Mouse (Mus musculus) forebrain, postnatal 0 days (tissue): ENCODE results near the gene Prrg4. TPM values are rescaled to one million over a fixed set of nuclear protein-coding genes. Genes with fewer than 3 reads are reported as not detected.

ENCODE experiments used
- ATAC-seq: fragments of 200-750 bp; cut with Nextera tagmentation; 2 replicates; pipeline ENCODE4 v1.8.0; 2017; ENCODE audit warnings: mild to moderate bottlenecking, moderate library complexity
- DNase-seq: peaks from one replicate; pipeline ENCODE4 v3.0.0-alpha.2; 2015
- H3K27ac ChIP-seq: fragments of 300-500 bp; sonication (generic); 2 replicates; pipeline ENCODE4 v1.5.1; 2014; ENCODE audit warnings: low read depth, mild to moderate bottlenecking, antibody characterized with exemption, low read length, moderate library complexity, mixed read lengths
- H3K27me3 ChIP-seq: fragments of 300-500 bp; sonication (generic); 2 replicates; pipeline ENCODE4 v1.6.1; 2014; ENCODE audit warnings: mild to moderate bottlenecking, low read length, mixed read lengths; ENCODE audit not compliant: insufficient read depth
- H3K36me3 ChIP-seq: fragments of 300-500 bp; sonication (generic); 2 replicates; pipeline ENCODE4 v1.6.1; 2014; ENCODE audit warnings: mild to moderate bottlenecking, moderate library complexity; ENCODE audit not compliant: insufficient read depth
- H3K4me1 ChIP-seq: fragments of 300-500 bp; sonication (generic); 2 replicates; pipeline ENCODE4 v1.6.1; 2014; ENCODE audit warnings: antibody characterized with exemption; ENCODE audit not compliant: insufficient read depth
- H3K4me2 ChIP-seq: fragments of 300-500 bp; sonication (generic); 2 replicates; pipeline ENCODE4 v1.6.1; 2014; ENCODE audit warnings: low read depth, mild to moderate bottlenecking, moderate library complexity
- H3K4me3 ChIP-seq: fragments of 300-500 bp; sonication (generic); 2 replicates; pipeline ENCODE4 v1.5.1; 2014; ENCODE audit warnings: low read depth, low read length, mixed read lengths
- H3K9ac ChIP-seq: fragments of 300-500 bp; sonication (generic); 2 replicates; pipeline ENCODE4 v1.6.1; 2014; ENCODE audit warnings: mild to moderate bottlenecking
- H3K9me3 ChIP-seq: fragments of 300-500 bp; sonication (generic); 2 replicates; pipeline ENCODE4 v1.6.1; 2016; ENCODE audit warnings: low read length
- CTCF ChIP-seq: sonication (generic); IDR thresholded peaks from 2 replicates; pipeline ENCODE4 v1.5.1; 2016; ENCODE audit warnings: antibody characterized with exemption, control low read depth, low read depth
- WGBS: fragments of 180-500 bp; shearing (Covaris S2); extraction: QIAGEN DNeasy Blood & Tissue Kit; methylation state at CpG from one replicate; pipeline ENCODE4 v1.1.7; 2014; 5-methylcytosine and 5-hydroxymethylcytosine counted together
- polyA plus RNA-seq: library from polyadenylated mRNA; unstranded; fragments of >200 nt; fragmentation: Nextera tagmentation; extraction: Ambion mirVana; gene quantifications from 2 replicates; pipeline ENCODE4 v1.2.1, GENCODE M21; 2015
- total RNA-seq: library from RNA; depleted of rRNA; stranded (reverse); fragments of >200 nt; gene quantifications from 2 replicates; pipeline ENCODE4 v1.2.3, GENCODE M21; 2014

The Prrg4 gene
- total and polyA plus RNA-seq, 2 experiments from 2014 or later, result 1.1 to 1.2 TPM

GRCm38 (mm10) chr2:104851686-104852085, 2.0 kb upstream of the Prrg4 start:
- Histone ChIP-seq H3K4me1 (no peaks in the 10 kb centered on the region), H3K9me3 (no peaks in the 10 kb centered on the region)
- 24% methylated on average over 5 of the region's 5 CpGs for WGBS

GRCm38 (mm10) chr2:104849991-104850359, 299 bp upstream of the Prrg4 start:
- peak overlapping the region; percentile 51; the same call in 1 of the 2 replicates for H3K9ac ChIP-seq
- H3K27ac ChIP-seq, result no peak overlapping the region
- peak; percentile 28; the same call in 1 of the 2 replicates for ATAC-seq
- peak overlapping the region; percentile 99 for H3K4me2 ChIP-seq
- 65% methylated on average over 3 of the region's 3 CpGs for WGBS
- no peaks in the 10 kb centered on the region for H3K9me3 ChIP-seq
- H3K36me3 ChIP-seq, result no peaks in the 10 kb centered on the region
- no peaks in the 10 kb centered on the region for H3K4me1 ChIP-seq
- no peak for TF ChIP-seq CTCF
- no peak for DNase-seq
- peak overlapping the region; percentile 55 for H3K4me3 ChIP-seq
- 0 out of 2 replicates have a peak, but pooled peaks cover 21% of the 10 kb centered on the region for H3K27me3 ChIP-seq

More at GRCm38 (mm10) chr2:104851686-104852085, 2.0 kb upstream of the Prrg4 start:
- Histone ChIP-seq H3K36me3 (no peaks in the 10 kb centered on the region), H3K27me3 (0 out of 2 replicates have a peak, but pooled peaks cover 21% of the 10 kb centered on the region), H3K27ac (no peak overlapping the region), H3K4me3 (no peak overlapping the region), H3K9ac (no peak overlapping the region), H3K4me2 (no peak overlapping the region)
- ATAC-seq (peak; percentile 19; the same call in 1 of the 2 replicates), DNase-seq (peak; percentile 6)
- no peak for TF ChIP-seq CTCF

- Histone ChIP-seq H3K36me3 (no peaks in the 10 kb centered on the region; the same call in 1 of the 2 replicates), H3K27me3 (0 out of 2 replicates have a peak, but pooled peaks cover 21% of the 10 kb centered on the region), H3K4me3 (peak overlapping the region; percentile 55), H3K9me3 (no peaks in the 10 kb centered on the region), H3K27ac (no peak overlapping the region), H3K4me1 (no peaks in the 10 kb centered on the region), H3K9ac (no peak overlapping the region), H3K4me2 (peak overlapping the region; percentile 99)
- DNase-seq (no peak), ATAC-seq (no peak)
- 31% methylated on average over 16 of the region's 16 CpGs for WGBS
- no peak for TF ChIP-seq CTCF
Measured at GRCm38 (mm10) chr2:104848235-104849161, 1.2 kb downstream of the Prrg4 start.

- H3K27ac ChIP-seq, result no peak overlapping the region
- no peaks in the 10 kb centered on the region; the same call in 1 of the 2 replicates for H3K36me3 ChIP-seq
- H3K4me1 ChIP-seq, result no peaks in the 10 kb centered on the region
- peak; percentile 53 for TF ChIP-seq CTCF
- DNase-seq (peak; percentile 17), ATAC-seq (no peak)
- no peak overlapping the region for H3K4me2 ChIP-seq
- no peak overlapping the region for H3K9ac ChIP-seq
- no peaks in the 10 kb centered on the region for H3K9me3 ChIP-seq
- no peak overlapping the region for H3K4me3 ChIP-seq
- 53% methylated on average over 2 of the region's 2 CpGs for WGBS
- H3K27me3 ChIP-seq, result 0 out of 2 replicates have a peak, but pooled peaks cover 21% of the 10 kb centered on the region
Measured at GRCm38 (mm10) chr2:104847645-104848044, 2.0 kb downstream of the Prrg4 start.

GRCm38 (mm10) chr2:104846638-104847414, 2.9 kb downstream of the Prrg4 start:
- Histone ChIP-seq H3K4me3 (no peak overlapping the region), H3K36me3 (no peaks in the 10 kb centered on the region; the same call in 1 of the 2 replicates), H3K27ac (no peak overlapping the region), H3K4me2 (no peak overlapping the region), H3K4me1 (no peaks in the 10 kb centered on the region), H3K9me3 (no peaks in the 10 kb centered on the region), H3K27me3 (0 out of 2 replicates have a peak, but pooled peaks cover 20% of the 10 kb centered on the region), H3K9ac (no peak overlapping the region)
- ATAC-seq, result no peak
- no peak for TF ChIP-seq CTCF
- DNase-seq, result no peak
- WGBS, result 39% methylated on average over 4 of the region's 4 CpGs

- no peaks in the 10 kb centered on the region for H3K4me1 ChIP-seq
- no peak overlapping the region for H3K27ac ChIP-seq
- no peak overlapping the region for H3K4me3 ChIP-seq
- H3K27me3 ChIP-seq, result no peaks in the 10 kb centered on the region
- no peak overlapping the region for H3K9ac ChIP-seq
- ATAC-seq, result no peak
- no peak overlapping the region for H3K4me2 ChIP-seq
- no peak for DNase-seq
- no peaks in the 10 kb centered on the region for H3K9me3 ChIP-seq
- no peak for TF ChIP-seq CTCF
- no peaks in the 10 kb centered on the region; the same call in 1 of the 2 replicates for H3K36me3 ChIP-seq
Measured at GRCm38 (mm10) chr2:104842559-104842958, 7.1 kb downstream of the Prrg4 start.
